Mouse (Mus musculus) intestine, postnatal 0 days (tissue): ENCODE measurements around the gene Ercc6. TPM values are rescaled to one million over a fixed set of nuclear protein-coding genes. Genes with fewer than 3 reads are reported as not detected.

ENCODE experiments used
- ATAC-seq: fragments of 200-750 bp; cut with Nextera tagmentation; 2 replicates; pipeline ENCODE4 v1.8.0; 2017; ENCODE audit warnings: mild to moderate bottlenecking, moderate TSS enrichment, moderate library complexity
- H3K27ac ChIP-seq: fragments of 300-500 bp; sonication (generic); 2 replicates; pipeline ENCODE4 v1.5.1; 2014; ENCODE audit warnings: mild to moderate bottlenecking, low read depth, low read length, moderate library complexity
- H3K27me3 ChIP-seq: fragments of 300-500 bp; sonication (generic); replicated peaks from 2 replicates; pipeline ENCODE4 v1.6.1; 2014; ENCODE audit warnings: low read length, mixed read lengths; ENCODE audit not compliant: control insufficient read depth, insufficient read depth
- H3K36me3 ChIP-seq: fragments of 300-500 bp; sonication (generic); 2 replicates; pipeline ENCODE4 v1.6.1; 2014; ENCODE audit warnings: mild to moderate bottlenecking, moderate library complexity; ENCODE audit not compliant: control insufficient read depth, insufficient read depth
- H3K4me1 ChIP-seq: fragments of 300-500 bp; sonication (generic); replicated peaks from 2 replicates; pipeline ENCODE4 v1.6.1; 2014; ENCODE audit warnings: antibody characterized with exemption, low read length, mixed read lengths; ENCODE audit not compliant: control insufficient read depth, insufficient read depth
- H3K4me2 ChIP-seq: fragments of 300-500 bp; sonication (generic); replicated peaks from 2 replicates; pipeline ENCODE4 v1.6.1; 2014; ENCODE audit warnings: low read depth, mild to moderate bottlenecking, moderate library complexity
- H3K4me3 ChIP-seq: fragments of 300-500 bp; sonication (generic); 2 replicates; pipeline ENCODE4 v1.5.1; 2014; ENCODE audit warnings: low read depth, low read length
- H3K9ac ChIP-seq: fragments of 300-500 bp; sonication (generic); 2 replicates; pipeline ENCODE4 v1.6.1; 2014; ENCODE audit warnings: mild to moderate bottlenecking, low read depth, low read length
- H3K9me3 ChIP-seq: fragments of 300-500 bp; sonication (generic); 2 replicates; pipeline ENCODE4 v1.6.1; 2016; ENCODE audit warnings: mixed run types; ENCODE audit not compliant: control insufficient read depth
- CTCF ChIP-seq: sonication (generic); IDR thresholded peaks from 2 replicates; pipeline ENCODE4 v1.5.1; 2016; ENCODE audit warnings: low read depth, mild to moderate bottlenecking, control low read depth, antibody characterized with exemption, moderate library complexity
- WGBS: fragments of 180-500 bp; shearing (Covaris S2); extraction: QIAGEN DNeasy Blood & Tissue Kit; methylation state at CpG from one replicate; pipeline ENCODE4 v1.1.7; 2014; 5-methylcytosine and 5-hydroxymethylcytosine counted together
- polyA plus RNA-seq: library from polyadenylated mRNA; unstranded; fragments of >200 nt; fragmentation: Nextera tagmentation; extraction: Ambion mirVana; gene quantifications from 2 replicates; pipeline ENCODE4 v1.2.1, GENCODE M21; 2015

Gene Ercc6
- polyA plus RNA-seq, 1 experiment from 2014 or later, result 7.7 TPM

GRCm38 (mm10) chr14:32578420-32578819, 65.1 kb downstream of the Ercc6 start:
- H3K4me3 ChIP-seq, result no peak overlapping the region
- WGBS, result 88% methylated on average over 2 of the region's 2 CpGs
- ATAC-seq, result no peak

GRCm38 (mm10) chr14:32583696-32584095, 70.4 kb downstream of the Ercc6 start:
- Histone ChIP-seq H3K9me3 (no peaks in the 10 kb centered on the region), H3K27ac (no peak overlapping the region), H3K4me2 (no peak overlapping the region), H3K9ac (no peak overlapping the region), H3K4me3 (no peak overlapping the region), H3K27me3 (no peaks in the 10 kb centered on the region), H3K36me3 (no peaks in the 10 kb centered on the region), H3K4me1 (no peaks in the 10 kb centered on the region)
- no peak for TF ChIP-seq CTCF
- 84% methylated on average over 9 of the region's 9 CpGs for WGBS
- no peak for ATAC-seq

More at GRCm38 (mm10) chr14:32578420-32578819, 65.1 kb downstream of the Ercc6 start:
- no peak overlapping the region for H3K9ac ChIP-seq
- H3K36me3 ChIP-seq, result peaks cover 41% of the 10 kb centered on the region
- TF ChIP-seq CTCF, result no peak
- H3K27ac ChIP-seq, result no peak overlapping the region
- no peaks in the 10 kb centered on the region for H3K4me1 ChIP-seq
- H3K4me2 ChIP-seq, result no peak overlapping the region
- no peaks in the 10 kb centered on the region for H3K27me3 ChIP-seq
- no peaks in the 10 kb centered on the region for H3K9me3 ChIP-seq

GRCm38 (mm10) chr14:32587013-32587784, 73.9 kb downstream of the Ercc6 start:
- H3K4me3 ChIP-seq, result no peak overlapping the region
- no peak overlapping the region for H3K9ac ChIP-seq
- no peaks in the 10 kb centered on the region for H3K27me3 ChIP-seq
- 0 out of 2 replicates have a peak, but pooled peaks cover 4% of the 10 kb centered on the region for H3K4me1 ChIP-seq
- 15% methylated on average over 10 of the region's 10 CpGs for WGBS
- no peak overlapping the region for H3K4me2 ChIP-seq
- peak; percentile 25; the same call in 1 of the 2 replicates for ATAC-seq
- H3K9me3 ChIP-seq, result no peaks in the 10 kb centered on the region
- peak; percentile 94 for TF ChIP-seq CTCF
- no peak overlapping the region for H3K27ac ChIP-seq
- no peaks in the 10 kb centered on the region for H3K36me3 ChIP-seq

GRCm38 (mm10) chr14:32590377-32590776, 77.1 kb downstream of the Ercc6 start:
- Histone ChIP-seq H3K27me3 (peaks cover 15% of the 10 kb centered on the region), H3K36me3 (no peaks in the 10 kb centered on the region), H3K9ac (no peak overlapping the region), H3K4me1 (0 out of 2 replicates have a peak, but pooled peaks cover 4% of the 10 kb centered on the region), H3K4me3 (no peak overlapping the region), H3K4me2 (no peak overlapping the region), H3K9me3 (no peaks in the 10 kb centered on the region), H3K27ac (no peak overlapping the region)
- peak; percentile 75 for ATAC-seq
- no peak for TF ChIP-seq CTCF
- 47% methylated on average over 3 of the region's 3 CpGs for WGBS

- no peak overlapping the region for H3K9ac ChIP-seq
- H3K36me3 ChIP-seq, result no peaks in the 10 kb centered on the region
- peak overlapping the region; percentile 43 for H3K4me2 ChIP-seq
- under 1% methylated on average over 65 of the region's 78 CpGs for WGBS
- no peak for TF ChIP-seq CTCF
- no peaks in the 10 kb centered on the region for H3K9me3 ChIP-seq
- no peak for ATAC-seq
- no peak overlapping the region for H3K27ac ChIP-seq
- H3K4me1 ChIP-seq, result no peaks in the 10 kb centered on the region; the same call in 1 of the 2 replicates
- H3K27me3 ChIP-seq, result peaks cover 73% of the 10 kb centered on the region
- 0 out of 2 replicates have a peak overlapping the region, but pooled peaks have one; percentile 6 for H3K4me3 ChIP-seq
Measured at GRCm38 (mm10) chr14:32597232-32598231, 84.2 kb downstream of the Ercc6 start.
